Mouse (Mus musculus): ENCODE data around the gene Sgcd. TPM values are rescaled to one million over a fixed set of nuclear protein-coding genes. Genes with fewer than 3 reads are reported as not detected.

The Sgcd gene
- polyA plus RNA-seq, 1 experiment from 2014 or later: 1.2 TPM

- WGBS: 65% methylated on average over 2 of the region's 2 CpGs
- no peak for ATAC-seq
Observed at GRCm38 (mm10) chr11:47371616-47372015, 617.2 kb downstream of the Sgcd start.

GRCm38 (mm10) chr11:47351585-47351984 lies 637.2 kb downstream of the Sgcd start:
- TF ChIP-seq CTCF (IDR thresholded peaks at IDR 0.05; ENCODE audit: low read depth): no peak
- Histone ChIP-seq H3K4me3 (ENCODE audit: low read depth, low read length) (no peak overlapping the region), H3K4me2 (replicated peaks; ENCODE audit: low read depth) (no peak overlapping the region), H3K4me1 (replicated peaks; ENCODE audit: control insufficient read depth, insufficient read depth, low read length) (no peaks in the 10 kb centered on the region), H3K27ac (ENCODE audit: low read depth, low read length) (no peak overlapping the region), H3K9ac (ENCODE audit: low read depth, low read length) (no peak overlapping the region), H3K27me3 (replicated peaks; ENCODE audit: control insufficient read depth, insufficient read depth, low read length) (no peaks in the 10 kb centered on the region), H3K36me3 (ENCODE audit: control insufficient read depth, insufficient read depth) (no peaks in the 10 kb centered on the region), H3K9me3 (ENCODE audit: control insufficient read depth) (no peaks in the 10 kb centered on the region)
- WGBS: 87% methylated on average over 2 of the region's 2 CpGs
- ATAC-seq: no peak

More at GRCm38 (mm10) chr11:47371616-47372015, 617.2 kb downstream of the Sgcd start:
- H3K9ac ChIP-seq (ENCODE audit: low read depth, low read length): no peak overlapping the region
- no peak for TF ChIP-seq CTCF (IDR thresholded peaks at IDR 0.05; ENCODE audit: low read depth)
- H3K27me3 ChIP-seq (replicated peaks; ENCODE audit: control insufficient read depth, insufficient read depth, low read length): no peaks in the 10 kb centered on the region
- H3K4me1 ChIP-seq (replicated peaks; ENCODE audit: control insufficient read depth, insufficient read depth, low read length): no peaks in the 10 kb centered on the region
- H3K4me3 ChIP-seq (ENCODE audit: low read depth, low read length): no peak overlapping the region
- no peaks in the 10 kb centered on the region for H3K9me3 ChIP-seq (ENCODE audit: control insufficient read depth)
- no peak overlapping the region for H3K4me2 ChIP-seq (replicated peaks; ENCODE audit: low read depth)
- H3K27ac ChIP-seq (ENCODE audit: low read depth, low read length): no peak overlapping the region
- no peaks in the 10 kb centered on the region for H3K36me3 ChIP-seq (ENCODE audit: control insufficient read depth, insufficient read depth)

GRCm38 (mm10) chr11:47343486-47343885 lies 645.3 kb downstream of the Sgcd start:
- ATAC-seq: no peak
- H3K36me3 ChIP-seq (ENCODE audit: control insufficient read depth, insufficient read depth): no peaks in the 10 kb centered on the region
- TF ChIP-seq CTCF (IDR thresholded peaks at IDR 0.05; ENCODE audit: low read depth): no peak

GRCm38 (mm10) chr11:47333702-47334101 lies 655.1 kb downstream of the Sgcd start:
- H3K9ac ChIP-seq (ENCODE audit: low read depth, low read length): no peak overlapping the region
- no peak overlapping the region for H3K27ac ChIP-seq (ENCODE audit: low read depth, low read length)
- no peak for ATAC-seq
- no peak overlapping the region for H3K4me3 ChIP-seq (ENCODE audit: low read depth, low read length)
- H3K9me3 ChIP-seq (ENCODE audit: control insufficient read depth): no peaks in the 10 kb centered on the region
- TF ChIP-seq CTCF (IDR thresholded peaks at IDR 0.05; ENCODE audit: low read depth): no peak
- no peaks in the 10 kb centered on the region for H3K27me3 ChIP-seq (replicated peaks; ENCODE audit: control insufficient read depth, insufficient read depth, low read length)
- 81% methylated on average over 2 of the region's 2 CpGs for WGBS
- H3K4me2 ChIP-seq (replicated peaks; ENCODE audit: low read depth): no peak overlapping the region
- no peaks in the 10 kb centered on the region for H3K36me3 ChIP-seq (ENCODE audit: control insufficient read depth, insufficient read depth)
- H3K4me1 ChIP-seq (replicated peaks; ENCODE audit: control insufficient read depth, insufficient read depth, low read length): no peaks in the 10 kb centered on the region

More at GRCm38 (mm10) chr11:47343486-47343885, 645.3 kb downstream of the Sgcd start:
- H3K9me3 ChIP-seq (ENCODE audit: control insufficient read depth): no peaks in the 10 kb centered on the region
- H3K27me3 ChIP-seq (replicated peaks; ENCODE audit: control insufficient read depth, insufficient read depth, low read length): no peaks in the 10 kb centered on the region
- no peak overlapping the region for H3K4me3 ChIP-seq (ENCODE audit: low read depth, low read length)
- H3K27ac ChIP-seq (ENCODE audit: low read depth, low read length): no peak overlapping the region
- 25% methylated on average over 2 of the region's 2 CpGs for WGBS
- no peaks in the 10 kb centered on the region for H3K4me1 ChIP-seq (replicated peaks; ENCODE audit: control insufficient read depth, insufficient read depth, low read length)
- H3K9ac ChIP-seq (ENCODE audit: low read depth, low read length): no peak overlapping the region
- no peak overlapping the region for H3K4me2 ChIP-seq (replicated peaks; ENCODE audit: low read depth)

GRCm38 (mm10) chr11:47305579-47305978 lies 683.2 kb downstream of the Sgcd start:
- no peak for ATAC-seq
- H3K9ac ChIP-seq (ENCODE audit: low read depth, low read length): no peak overlapping the region
- H3K27me3 ChIP-seq (replicated peaks; ENCODE audit: control insufficient read depth, insufficient read depth, low read length): no peaks in the 10 kb centered on the region
- H3K4me1 ChIP-seq (replicated peaks; ENCODE audit: control insufficient read depth, insufficient read depth, low read length): no peaks in the 10 kb centered on the region
- H3K27ac ChIP-seq (ENCODE audit: low read depth, low read length): no peak overlapping the region
- no peaks in the 10 kb centered on the region for H3K9me3 ChIP-seq (ENCODE audit: control insufficient read depth)
- no peak for TF ChIP-seq CTCF (IDR thresholded peaks at IDR 0.05; ENCODE audit: low read depth)
- H3K36me3 ChIP-seq (ENCODE audit: control insufficient read depth, insufficient read depth): no peaks in the 10 kb centered on the region
- no peak overlapping the region for H3K4me2 ChIP-seq (replicated peaks; ENCODE audit: low read depth)
- H3K4me3 ChIP-seq (ENCODE audit: low read depth, low read length): no peak overlapping the region

- H3K27ac ChIP-seq (ENCODE audit: low read depth, low read length): no peak overlapping the region
- H3K4me1 ChIP-seq (replicated peaks; ENCODE audit: control insufficient read depth, insufficient read depth, low read length): no peaks in the 10 kb centered on the region
- no peaks in the 10 kb centered on the region for H3K36me3 ChIP-seq (ENCODE audit: control insufficient read depth, insufficient read depth)
- no peak overlapping the region for H3K9ac ChIP-seq (ENCODE audit: low read depth, low read length)
- no peaks in the 10 kb centered on the region for H3K9me3 ChIP-seq (ENCODE audit: control insufficient read depth)
- H3K4me3 ChIP-seq (ENCODE audit: low read depth, low read length): no peak overlapping the region
- H3K4me2 ChIP-seq (replicated peaks; ENCODE audit: low read depth): no peak overlapping the region
- TF ChIP-seq CTCF (IDR thresholded peaks at IDR 0.05; ENCODE audit: low read depth): no peak
- WGBS: 68% methylated on average over 12 of the region's 12 CpGs
- ATAC-seq: no peak
- no peaks in the 10 kb centered on the region for H3K27me3 ChIP-seq (replicated peaks; ENCODE audit: control insufficient read depth, insufficient read depth, low read length)
Observed at GRCm38 (mm10) chr11:47304702-47305450, 683.9 kb downstream of the Sgcd start.
